Mouse (Mus musculus) ovary, adult 18-20 months (tissue): ENCODE measurements around the gene Vamp8.

Source experiments
- DNase-seq: peaks from one replicate; pipeline ENCODE4 v3.0.0; 2022; ENCODE audit warnings: low spot score, mixed read lengths

Vamp8 gene

GRCm38 (mm10) chr6:72352636-72353405, 37.7 kb downstream of the Vamp8 start:
- DNase-seq: no peak

GRCm38 (mm10) chr6:72350214-72350613, 40.3 kb downstream of the Vamp8 start:
- DNase-seq: no peak

- DNase-seq: no peak
Measured at GRCm38 (mm10) chr6:72348411-72348810, 42.1 kb downstream of the Vamp8 start.

GRCm38 (mm10) chr6:72347166-72347941, 43.1 kb downstream of the Vamp8 start, which contains the start of gene 0610030E20Rik:
Gene 0610030E20Rik, plus strand, starts transcription at chr6:72347317.
- no peak for DNase-seq

GRCm38 (mm10) chr6:72346261-72346660, 44.2 kb downstream of the Vamp8 start:
- DNase-seq: no peak

- no peak for DNase-seq
Measured at GRCm38 (mm10) chr6:72345633-72346032, 44.9 kb downstream of the Vamp8 start.

GRCm38 (mm10) chr6:72345074-72345567, 45.4 kb downstream of the Vamp8 start, which contains the start of gene Usp39:
Gene Usp39, minus strand, starts transcription at chr6:72345184.
- peak; percentile 87 for DNase-seq

- DNase-seq: no peak
Measured at GRCm38 (mm10) chr6:72344396-72345073, 46.0 kb downstream of the Vamp8 start.

GRCm38 (mm10) chr6:72340481-72340880, 50.0 kb downstream of the Vamp8 start:
- no peak for DNase-seq
